Mouse (Mus musculus): ENCODE data around the gene Rnf24. TPM values are rescaled to one million over a fixed set of nuclear protein-coding genes. Genes with fewer than 3 reads are reported as not detected.
"Not testable (repeated sequence)": the region's sequence is repeated elsewhere in the genome, so short reads cannot be mapped to it uniquely, and the experiment has no call there.

The Rnf24 gene
- total RNA-seq, 2 experiments from 2014 or later = 1.8 to 3.6 TPM

DNA sequence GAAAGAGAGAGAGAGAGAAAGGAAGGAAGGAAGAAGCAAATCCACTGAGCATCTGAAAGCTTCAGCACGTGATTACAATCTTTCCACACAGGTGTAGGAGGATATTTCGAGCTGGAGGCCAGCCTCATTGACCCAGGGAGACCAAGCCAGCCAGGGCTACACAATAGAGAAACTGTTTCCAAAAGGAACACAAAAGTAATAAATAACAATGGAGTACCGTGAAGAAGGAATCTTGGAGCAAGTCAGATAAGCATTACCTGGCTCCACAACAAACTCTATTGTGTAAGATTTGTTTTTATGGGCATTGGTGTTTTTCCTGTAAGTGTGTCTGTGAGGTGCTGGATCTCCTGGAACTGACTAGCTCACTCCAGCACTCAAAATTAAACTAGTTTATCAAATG lies 7.1 kb downstream of the Rnf24 start:
- no peak for ATAC-seq (ENCODE audit: poor library complexity, severe bottlenecking)

DNA sequence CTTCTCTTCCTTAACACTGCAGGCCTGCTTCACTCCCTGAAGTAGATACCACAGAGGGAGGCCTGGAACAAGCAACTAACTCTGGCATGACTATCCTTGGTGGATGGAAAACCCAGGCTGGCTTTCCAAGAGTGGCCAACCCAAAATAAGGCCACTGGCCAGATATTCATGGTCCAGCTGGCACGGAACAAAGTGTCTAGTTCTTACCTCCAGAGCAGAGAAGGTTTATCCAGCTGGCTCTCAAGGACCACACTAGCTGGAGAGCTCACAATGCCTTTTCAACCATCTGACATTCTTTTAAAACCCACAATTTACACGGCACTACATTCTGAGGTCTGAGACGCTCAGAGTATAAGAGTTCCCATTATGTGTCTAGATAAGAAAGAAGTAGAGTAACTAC lies 8.2 kb downstream of the Rnf24 start:
- no peak for ATAC-seq (ENCODE audit: poor library complexity, severe bottlenecking)

DNA sequence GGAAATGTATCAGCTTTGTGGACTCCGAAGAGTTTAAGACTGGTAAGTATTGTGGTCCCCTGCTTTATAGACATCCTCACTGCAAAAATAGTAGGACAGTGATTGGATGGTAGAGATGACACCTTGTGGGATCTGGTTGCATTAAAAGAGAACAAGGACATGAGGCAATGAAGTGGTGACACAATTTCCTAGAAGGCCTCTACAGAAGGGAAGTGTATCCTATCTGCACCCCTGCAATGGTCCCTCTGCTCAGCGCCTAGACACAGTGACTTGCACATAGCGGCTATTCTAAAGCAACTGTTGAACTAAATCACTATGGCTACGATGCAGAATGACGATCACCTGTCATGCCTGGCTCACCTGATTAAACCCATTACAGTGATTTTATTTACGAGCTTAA lies 15.1 kb downstream of the Rnf24 start:
- peak; percentile 98 for ATAC-seq (ENCODE audit: poor library complexity, severe bottlenecking)

DNA sequence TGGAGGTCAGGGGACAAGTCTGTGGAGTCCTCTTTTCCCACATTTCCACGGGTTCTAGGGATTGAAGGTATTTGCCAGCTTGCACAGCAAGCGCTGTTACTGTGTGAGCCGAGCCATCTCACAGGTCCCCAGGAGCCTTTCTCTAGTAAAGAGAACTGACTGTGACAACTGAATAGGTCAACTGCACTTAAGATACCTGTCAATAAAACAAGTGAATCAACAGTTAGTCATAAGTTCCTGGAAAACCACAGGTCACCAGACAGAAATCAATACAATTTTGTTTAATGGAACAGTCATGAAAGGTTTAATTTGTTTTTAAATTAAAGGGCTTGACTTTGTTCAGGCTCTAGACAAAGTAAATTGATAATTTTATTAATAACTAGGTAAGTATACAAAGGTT lies 22.1 kb downstream of the Rnf24 start:
- ATAC-seq (ENCODE audit: poor library complexity, severe bottlenecking) = no peak

DNA sequence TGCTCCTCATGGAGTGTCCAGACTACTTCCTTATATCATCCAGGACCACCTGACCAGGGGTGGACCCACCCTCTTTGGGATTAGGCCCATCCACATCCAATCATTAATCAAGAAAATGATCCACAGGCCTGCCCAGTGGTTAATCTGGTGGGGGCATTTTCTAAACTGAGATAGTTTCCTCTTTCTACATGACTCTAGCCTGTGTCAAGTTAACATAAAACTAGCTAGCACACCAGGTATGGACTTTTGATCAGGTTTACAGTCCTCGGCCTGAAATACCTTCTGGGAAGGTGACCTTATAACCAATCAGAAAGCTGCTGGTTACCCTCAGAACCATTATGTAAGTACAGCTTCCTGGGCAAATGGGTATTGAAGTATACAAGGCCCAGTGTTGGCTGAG lies 23.7 kb downstream of the Rnf24 start:
- no peak for ATAC-seq (ENCODE audit: poor library complexity, severe bottlenecking)

DNA sequence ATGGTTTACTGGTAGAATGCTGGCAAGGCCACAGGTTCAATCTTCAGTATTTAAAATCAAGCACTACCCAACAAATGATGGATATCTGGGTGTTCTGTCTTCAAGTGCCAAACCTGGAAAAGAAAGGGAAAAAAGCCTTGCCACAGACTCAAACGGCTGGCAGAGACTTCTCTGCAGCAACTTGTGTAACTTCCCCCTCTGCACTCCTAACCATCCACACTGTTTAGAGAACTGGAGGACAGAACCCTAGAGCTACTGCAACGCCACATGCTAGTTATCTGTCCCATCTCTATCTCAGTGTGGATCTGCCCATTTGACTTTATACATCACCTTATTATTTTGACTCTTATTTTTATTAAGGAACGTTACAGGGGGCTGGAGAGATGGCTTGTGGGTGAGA lies 26.6 kb downstream of the Rnf24 start:
- peak; percentile 71 for ATAC-seq (ENCODE audit: poor library complexity, severe bottlenecking)

DNA sequence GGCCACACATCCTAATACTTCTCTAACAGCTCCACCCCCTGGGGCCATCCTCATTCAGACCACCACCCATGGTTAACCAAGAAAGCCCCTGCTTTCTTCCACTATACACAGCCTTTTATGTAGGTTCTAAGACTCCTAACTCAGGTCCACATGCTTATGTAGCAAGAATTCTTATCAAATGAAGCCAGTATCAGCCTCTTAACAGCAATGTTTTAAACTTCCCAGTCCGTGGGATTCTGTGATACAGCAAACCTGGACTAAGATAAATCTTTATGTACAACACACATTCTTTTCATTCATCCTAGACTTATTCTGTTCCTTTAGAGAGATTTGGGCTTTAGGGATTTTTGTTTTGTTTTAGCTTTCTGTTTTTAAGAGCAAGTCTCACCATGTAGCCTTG lies 29.0 kb downstream of the Rnf24 start:
- ATAC-seq (ENCODE audit: poor library complexity, severe bottlenecking) = no peak

DNA sequence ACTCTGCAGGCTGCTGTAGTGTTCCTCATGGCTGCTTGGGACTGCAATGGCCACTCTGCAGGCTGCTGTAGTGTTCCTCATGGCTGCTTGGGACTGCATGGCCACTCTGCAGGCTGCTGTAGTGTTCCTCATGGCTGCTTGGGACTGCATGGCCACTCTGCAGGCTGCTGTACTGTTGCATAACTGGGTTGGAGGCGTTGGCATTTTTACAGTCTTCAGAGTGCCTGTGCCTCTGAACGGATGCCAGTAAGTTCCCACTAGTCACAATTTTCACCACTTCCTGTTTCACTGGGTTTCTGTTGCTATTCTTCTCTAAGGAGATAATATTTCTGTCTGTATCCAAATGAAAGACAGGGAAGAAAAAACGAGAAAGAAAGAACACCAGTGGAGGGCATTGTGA lies 31.5 kb downstream of the Rnf24 start:
- peak; percentile 94 for ATAC-seq (ENCODE audit: poor library complexity, severe bottlenecking)

DNA sequence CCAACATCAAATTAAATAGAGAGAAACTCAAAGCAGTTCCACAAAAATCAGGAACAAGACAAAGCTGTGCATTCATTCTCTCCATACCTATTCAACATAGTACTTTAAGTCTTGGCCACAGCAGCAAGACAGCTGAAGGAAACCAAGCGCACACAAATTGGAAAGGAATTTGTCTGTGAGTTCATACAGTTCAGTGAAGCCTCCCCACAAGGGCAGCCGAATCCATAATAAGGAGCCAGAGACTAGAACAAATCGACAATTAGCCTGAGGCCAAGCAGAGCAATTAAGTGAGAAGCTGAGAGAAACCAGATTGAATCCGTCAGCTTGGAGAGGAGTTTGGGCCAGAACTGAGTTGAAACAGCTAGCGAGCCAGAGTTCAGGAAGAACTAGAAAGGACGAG lies 33.3 kb downstream of the Rnf24 start:
- no peak for ATAC-seq (ENCODE audit: poor library complexity, severe bottlenecking)

DNA sequence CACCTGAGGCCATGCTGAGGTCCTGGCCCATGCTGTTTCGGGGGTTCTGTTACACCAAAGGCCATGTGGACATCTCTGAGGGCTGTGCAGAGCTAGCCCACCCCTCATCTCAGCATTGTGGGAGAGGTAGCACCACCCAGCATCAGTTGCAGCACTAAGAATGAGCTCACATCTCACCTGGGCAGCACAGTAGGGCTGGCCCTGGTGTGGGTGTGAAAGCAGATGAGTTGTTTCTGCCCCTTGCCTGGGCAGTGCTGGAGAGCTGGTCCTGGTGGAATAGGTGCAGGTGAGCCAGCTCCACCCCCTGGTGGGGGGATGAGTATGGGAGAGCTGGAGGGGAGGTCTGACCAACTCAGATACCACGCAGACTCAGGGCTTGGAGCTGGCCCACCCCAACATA lies 36.5 kb downstream of the Rnf24 start:
- ATAC-seq (ENCODE audit: poor library complexity, severe bottlenecking) = no peak

DNA sequence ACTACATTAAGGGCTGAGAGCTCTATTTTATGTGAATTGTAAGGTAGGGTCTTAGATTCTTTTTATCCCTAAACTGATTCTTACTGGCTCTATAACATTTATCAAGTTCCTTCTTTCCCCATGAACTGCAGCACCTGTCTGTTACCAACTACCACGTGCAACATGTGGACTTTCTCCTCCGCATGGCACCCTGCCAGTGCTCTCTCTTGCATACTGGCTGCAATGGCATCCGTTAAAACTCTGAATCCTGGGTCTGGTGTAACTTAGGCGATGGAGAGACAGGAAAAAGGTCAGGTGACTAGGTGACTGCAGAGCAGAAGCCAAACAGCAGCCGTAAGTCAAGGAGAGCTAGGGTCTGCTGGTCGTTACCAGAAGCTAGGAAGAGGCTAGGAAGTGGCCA lies 43.4 kb downstream of the Rnf24 start:
- ATAC-seq (ENCODE audit: poor library complexity, severe bottlenecking) = no peak

DNA sequence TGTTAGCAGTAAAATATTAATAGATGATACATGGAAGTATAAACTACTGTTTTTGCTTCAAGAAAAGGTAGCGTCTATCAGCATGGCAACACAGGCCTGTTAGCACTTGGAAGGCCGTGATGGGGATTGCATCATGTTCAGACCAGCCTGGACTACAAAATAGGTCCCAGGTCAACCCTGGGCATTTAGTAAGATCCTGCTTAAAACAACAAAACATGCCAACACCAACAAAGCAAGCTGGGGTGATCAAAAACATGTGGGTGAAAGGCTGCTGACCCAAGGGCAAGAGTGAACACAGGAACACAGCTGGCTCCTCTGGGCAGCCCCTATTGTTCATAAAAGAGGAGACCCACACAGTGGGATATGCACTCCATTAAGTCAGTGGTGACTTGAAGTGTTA lies 44.9 kb downstream of the Rnf24 start:
- no peak for ATAC-seq (ENCODE audit: poor library complexity, severe bottlenecking)

DNA sequence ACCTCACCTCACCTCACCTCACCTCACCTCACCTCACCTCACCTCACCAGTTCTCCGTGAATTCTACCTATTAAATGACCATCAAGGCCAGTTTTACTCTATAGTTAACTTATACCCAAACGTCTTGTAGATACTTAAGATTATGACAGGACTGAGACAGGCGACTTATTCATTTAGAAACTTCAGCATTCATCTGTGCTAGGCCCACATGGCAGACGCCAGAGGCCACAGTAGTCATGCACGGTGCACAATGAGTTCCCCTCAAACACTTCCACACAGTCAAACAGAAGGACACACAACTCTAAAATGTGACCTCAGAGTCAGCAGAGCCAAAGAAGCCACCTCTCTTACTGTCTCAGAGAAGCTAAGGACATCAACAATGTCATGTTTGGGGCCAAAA lies 45.3 kb downstream of the Rnf24 start:
- ATAC-seq (ENCODE audit: poor library complexity, severe bottlenecking) = no peak

DNA sequence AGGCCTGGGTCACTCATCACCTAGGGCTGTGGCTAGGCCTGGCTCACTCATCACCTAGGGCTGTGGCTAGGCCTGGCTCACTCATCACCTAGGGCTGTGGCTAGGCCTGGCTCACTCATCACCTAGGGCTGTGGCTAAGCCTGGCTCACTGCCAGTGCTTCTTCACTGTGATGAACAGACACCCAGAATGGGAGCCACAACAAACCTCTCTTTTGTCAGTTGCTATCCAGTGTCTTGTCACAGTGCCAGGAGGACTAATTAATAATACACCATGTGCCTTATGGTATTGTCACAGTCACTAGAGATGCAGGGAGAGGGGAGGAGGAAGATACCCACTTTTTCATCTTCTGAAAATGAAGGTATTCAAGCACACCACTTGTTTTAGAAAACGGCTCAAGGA lies 47.5 kb downstream of the Rnf24 start:
- not testable (repeated sequence) for ATAC-seq (ENCODE audit: poor library complexity, severe bottlenecking)

DNA sequence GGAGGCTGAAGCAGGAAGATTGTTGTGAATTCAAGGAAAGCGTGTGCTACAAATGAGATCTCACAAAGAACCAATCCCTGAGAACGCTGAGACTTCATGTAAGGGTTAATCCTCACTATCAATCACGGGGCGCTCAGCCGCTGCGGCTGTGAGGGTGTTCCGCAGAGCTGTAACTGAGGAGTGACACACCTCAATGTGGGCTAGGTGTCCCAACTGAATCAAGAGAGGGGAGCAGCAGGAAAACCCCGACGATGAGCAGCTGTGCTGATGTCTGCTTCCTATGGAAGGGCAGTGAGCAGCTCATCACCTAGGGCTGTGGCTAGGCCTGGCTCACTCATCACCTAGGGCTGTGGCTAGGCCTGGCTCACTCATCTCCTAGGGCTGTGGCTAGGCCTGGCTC lies 48.2 kb downstream of the Rnf24 start:
- no peak for ATAC-seq (ENCODE audit: poor library complexity, severe bottlenecking)

DNA sequence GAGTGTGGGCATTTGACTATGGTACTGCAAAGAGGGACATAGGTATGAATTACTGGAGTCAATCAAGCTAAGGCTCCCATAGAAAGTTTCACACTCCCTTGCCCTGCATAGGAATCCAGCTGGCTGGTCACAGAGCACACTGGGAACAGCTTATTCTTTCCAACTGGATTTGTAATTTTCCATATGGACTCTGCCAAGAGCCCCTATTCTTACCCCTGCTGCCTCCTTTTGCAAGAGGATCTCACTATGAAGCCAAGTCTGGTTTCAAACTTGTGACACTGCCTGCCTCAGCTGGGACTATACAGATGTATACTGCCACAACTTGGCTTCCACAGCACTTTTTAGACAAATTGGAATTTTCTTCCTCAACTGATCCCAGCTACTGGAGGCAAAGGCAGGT lies 51.1 kb downstream of the Rnf24 start:
- no peak for ATAC-seq (ENCODE audit: poor library complexity, severe bottlenecking)

DNA sequence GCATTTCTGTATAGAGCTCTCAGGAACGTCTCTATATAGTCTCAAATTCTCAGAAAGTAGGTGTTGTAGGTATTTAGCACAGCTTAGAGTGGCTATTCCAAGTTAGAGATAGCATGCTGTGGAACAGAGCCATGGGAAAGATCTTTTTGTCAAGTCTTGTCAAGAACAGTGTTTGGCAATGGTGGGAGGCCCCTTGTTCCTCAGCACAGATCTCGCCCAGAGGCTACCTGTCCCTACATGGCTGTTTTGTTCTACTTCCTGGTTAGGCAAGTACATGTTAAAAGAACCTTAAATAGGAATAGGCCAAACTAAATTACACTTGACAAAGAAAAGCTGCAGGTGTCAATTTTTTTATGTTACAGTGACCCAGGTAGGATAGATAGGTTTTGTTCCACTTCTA lies 52.2 kb downstream of the Rnf24 start:
- no peak for ATAC-seq (ENCODE audit: poor library complexity, severe bottlenecking)

DNA sequence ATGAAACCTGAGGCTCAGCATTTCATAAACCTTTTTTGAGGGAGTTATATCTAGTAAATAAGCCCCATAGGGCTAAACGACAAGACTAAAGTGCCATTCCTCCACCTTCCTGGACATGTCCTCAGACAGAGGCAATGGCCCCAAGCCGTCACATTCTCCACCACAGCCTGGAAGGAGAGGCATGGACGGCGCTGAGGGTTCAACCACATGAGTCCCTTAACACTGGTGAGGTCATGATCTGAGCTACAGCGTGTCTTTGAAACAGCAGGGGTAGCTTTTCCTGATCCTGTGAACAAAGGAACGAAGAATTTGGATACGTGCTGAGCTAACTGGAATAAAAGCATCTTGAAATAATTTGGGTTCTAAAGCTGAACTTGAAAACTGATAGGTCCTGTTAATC lies 54.0 kb downstream of the Rnf24 start:
- not testable (repeated sequence) for ATAC-seq (ENCODE audit: poor library complexity, severe bottlenecking)

DNA sequence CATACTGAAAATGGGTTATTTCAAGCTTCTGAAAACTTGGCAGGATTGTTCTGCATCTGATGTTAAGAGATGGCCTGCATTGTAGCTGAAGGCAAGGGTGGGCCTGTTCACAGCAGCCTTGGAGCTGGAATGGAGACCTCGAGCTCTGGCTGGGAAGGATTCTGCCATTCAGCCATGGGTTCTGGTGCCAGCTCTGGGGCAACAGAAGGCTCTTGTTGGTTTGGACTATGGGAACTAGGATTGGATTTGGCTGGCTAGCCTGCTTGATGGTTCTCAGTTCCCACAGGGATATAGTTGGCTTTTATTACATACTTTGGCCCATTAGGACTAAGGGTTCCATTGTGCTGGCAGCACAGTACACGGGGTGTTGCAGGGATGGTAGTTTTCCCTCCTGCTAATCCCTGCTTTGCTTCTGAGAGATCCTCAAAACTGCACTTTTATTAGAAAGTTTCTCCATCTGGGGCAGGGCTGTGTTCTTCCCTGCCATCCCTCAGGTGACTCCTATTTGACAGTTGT lies 55.9 kb downstream of the Rnf24 start:
- ATAC-seq (ENCODE audit: poor library complexity, severe bottlenecking) = no peak

DNA sequence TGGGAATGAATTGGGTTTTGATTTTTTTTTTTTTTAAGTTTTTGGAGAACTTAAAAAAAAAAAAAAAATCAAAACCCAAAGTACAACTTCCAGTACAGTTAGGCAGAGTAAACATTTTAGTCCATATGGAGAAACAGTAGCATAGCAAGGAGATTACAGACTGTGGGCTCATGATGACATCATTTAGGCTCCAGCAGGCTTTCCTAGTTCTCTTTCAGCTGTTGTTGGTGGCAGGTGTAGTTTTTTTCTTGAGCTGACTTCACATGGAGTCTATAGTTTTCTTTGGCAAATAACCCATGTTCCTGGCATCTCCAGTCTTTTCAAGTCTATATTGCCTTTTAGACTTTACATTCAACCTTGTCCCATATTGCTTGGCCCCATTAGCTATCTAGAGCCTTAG lies 62.0 kb downstream of the Rnf24 start:
- ATAC-seq (ENCODE audit: poor library complexity, severe bottlenecking) = no peak

DNA sequence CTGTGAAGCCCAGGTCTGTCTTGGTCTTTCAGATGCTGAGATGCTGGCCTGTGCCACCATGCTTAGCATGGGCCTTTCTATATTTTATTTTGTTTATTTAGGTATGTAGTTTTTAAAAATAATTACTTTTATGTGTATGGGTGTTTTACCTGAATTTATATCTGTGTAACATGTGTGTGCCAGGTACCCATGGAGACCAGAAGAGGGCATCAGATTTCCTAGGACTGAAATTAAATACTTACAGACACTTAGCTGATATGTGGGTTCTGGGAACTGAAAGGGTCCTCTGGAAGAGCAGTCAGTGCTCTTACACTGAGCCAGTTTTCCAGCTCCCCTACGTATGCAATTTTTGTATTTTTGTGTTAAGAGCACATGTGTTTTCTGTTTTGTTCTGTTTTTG lies 66.4 kb downstream of the Rnf24 start:
- ATAC-seq (ENCODE audit: poor library complexity, severe bottlenecking) = no peak

DNA sequence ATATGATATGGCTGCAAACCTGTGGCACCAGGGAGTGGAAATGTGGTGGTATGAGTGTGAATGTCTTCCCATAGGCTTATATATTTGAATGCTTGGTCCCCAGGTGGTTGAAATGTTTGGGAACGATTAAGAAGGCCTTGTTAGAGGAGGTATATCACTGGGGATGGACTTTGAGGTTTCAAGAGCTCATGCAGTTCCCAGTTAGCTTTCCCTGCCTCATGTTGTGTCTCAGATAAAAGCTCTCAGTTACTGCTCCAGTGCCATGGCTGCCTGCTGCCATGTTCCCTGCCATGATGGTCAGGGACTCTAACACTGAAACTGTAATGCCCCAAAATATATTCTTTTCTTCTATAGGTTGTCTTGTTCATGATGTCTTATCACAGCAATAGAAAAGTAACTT lies 71.1 kb downstream of the Rnf24 start:
- ATAC-seq (ENCODE audit: poor library complexity, severe bottlenecking) = no peak

DNA sequence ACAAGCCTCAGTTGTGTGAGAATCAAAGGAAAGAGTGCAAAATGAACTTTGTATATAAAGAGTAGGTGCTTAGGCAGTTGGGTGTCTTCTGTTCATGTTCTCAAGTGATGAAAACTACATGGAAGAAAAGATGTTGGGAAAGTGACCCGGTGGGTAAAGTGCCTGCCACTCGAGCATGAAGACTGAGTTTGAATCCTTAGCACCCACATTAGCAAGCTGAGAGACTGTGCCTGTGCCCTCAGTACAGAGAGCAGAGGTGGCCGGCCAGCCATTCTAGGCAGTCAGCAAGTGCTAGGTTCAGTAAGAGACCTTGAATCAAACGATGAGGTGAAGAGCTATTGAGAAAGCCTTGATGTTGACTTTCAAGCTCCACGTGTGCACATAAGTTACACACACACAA lies 76.0 kb downstream of the Rnf24 start:
- ATAC-seq (ENCODE audit: poor library complexity, severe bottlenecking) = no peak

DNA sequence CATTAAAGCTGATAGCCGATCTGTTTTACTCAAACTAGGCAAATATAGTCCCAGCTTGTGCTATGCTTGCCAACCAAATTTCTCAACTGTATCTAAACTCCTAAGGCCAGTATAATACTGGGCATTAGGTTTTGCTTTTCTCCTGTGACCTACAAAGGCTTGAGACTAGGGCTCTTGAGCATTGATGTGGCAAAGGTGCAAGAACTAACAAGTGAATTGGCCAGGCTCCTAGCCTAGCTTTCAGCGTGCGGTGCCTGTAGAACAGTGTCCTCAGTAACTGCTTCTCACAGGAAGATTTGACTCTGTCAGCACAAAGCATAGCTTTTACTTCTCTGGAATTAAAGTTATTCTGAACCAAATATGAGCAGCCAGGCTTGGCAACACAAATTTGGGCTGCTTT lies 77.2 kb downstream of the Rnf24 start:
- no peak for ATAC-seq (ENCODE audit: poor library complexity, severe bottlenecking)
